Mouse (Mus musculus): ENCODE data around the gene Tmem208.
"Not testable (repeated sequence)": the region's sequence is repeated elsewhere in the genome, so short reads cannot be mapped to it uniquely, and the experiment has no call there.

The Tmem208 gene

DNA sequence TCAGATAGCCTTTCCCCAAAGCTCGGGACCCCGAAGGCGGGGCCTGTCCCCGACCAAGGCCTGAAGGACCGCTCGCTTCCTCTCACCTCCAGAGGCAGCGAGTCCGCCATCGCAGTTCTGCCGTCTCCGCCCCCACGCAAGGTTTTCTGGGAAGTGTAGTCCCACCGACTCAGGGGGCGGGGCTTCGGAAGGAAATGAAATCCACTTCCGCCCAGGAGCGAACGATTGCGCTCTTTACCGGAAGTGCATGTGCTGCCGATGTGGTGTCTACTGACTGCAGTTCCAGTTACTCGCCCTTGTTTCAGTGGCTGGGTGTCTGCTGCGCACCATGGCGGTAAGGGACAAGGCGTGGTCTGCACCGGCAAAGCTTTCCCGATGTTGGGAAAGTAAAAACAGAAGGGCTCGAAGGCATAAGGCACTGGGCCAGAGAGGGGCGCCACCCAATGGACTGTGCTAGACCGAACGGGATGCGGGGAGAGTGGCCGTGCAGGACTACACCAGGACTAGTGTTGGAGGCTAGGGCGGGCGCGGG lies at the start of gene Tmem208, which contains the start of gene Lrrc29:
Gene Tmem208, plus strand, starts transcription at position 214 of the 532 bp plus-strand sequence.
Gene Lrrc29, minus strand, starts transcription at position 138 of the 532 bp plus-strand sequence.
- peak; percentile 98 for DNase-seq

- peak in 1 of 2 experiments; percentile 50 for DNase-seq
These were observed 47.2 kb upstream of the Tmem208 start for GRCm38 (mm10) chr8:105278911-105279334.

DNA sequence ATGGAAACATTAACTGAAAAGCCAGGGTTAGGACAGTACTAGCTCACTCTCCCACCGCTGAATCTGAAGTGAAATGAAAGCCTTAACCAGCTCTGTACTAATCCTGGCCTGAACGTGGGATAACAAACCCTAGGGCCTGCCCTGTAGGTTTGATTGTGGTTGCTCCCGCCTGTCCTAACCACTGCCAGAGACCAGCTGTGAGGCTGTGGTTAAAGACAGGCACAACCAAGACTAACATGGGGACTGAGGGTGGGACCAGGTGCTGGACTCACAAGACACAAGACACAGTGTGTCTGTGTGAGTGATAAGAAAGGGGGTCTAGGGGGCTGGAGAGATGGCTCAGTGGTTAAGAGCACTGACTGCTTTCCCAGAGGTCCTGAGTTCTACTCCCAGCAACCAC lies 45.6 kb upstream of the Tmem208 start:
- DNase-seq, result no peak

GRCm38 (mm10) chr8:105281821-105282220 lies 44.3 kb upstream of the Tmem208 start:
- DNase-seq, result no peak

GRCm38 (mm10) chr8:105282239-105282638 lies 43.9 kb upstream of the Tmem208 start:
- no peak for DNase-seq

- no peak for DNase-seq
These were observed 43.1 kb upstream of the Tmem208 start for GRCm38 (mm10) chr8:105283074-105283473.

GRCm38 (mm10) chr8:105285514-105285913 lies 40.6 kb upstream of the Tmem208 start:
- DNase-seq, result no peak

DNA sequence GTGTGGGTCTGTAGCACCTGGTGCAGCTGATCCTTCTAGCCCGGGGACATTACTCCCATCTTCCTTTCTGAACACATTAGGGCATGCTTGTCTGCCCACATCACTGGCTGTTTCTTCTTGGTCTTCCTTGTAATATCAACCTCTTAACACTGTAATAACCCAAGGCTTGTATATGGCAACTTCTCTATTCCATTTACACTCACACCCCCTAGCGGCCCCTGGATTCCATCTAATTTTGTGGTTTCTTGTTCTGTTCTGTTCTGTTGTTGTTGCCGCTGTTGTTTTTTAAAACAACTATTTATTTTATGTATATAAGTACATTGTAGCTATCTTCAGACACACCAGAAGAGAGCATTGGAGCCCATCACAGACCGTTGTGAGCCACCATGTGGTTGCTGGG lies 39.2 kb upstream of the Tmem208 start:
- no peak for DNase-seq

DNA sequence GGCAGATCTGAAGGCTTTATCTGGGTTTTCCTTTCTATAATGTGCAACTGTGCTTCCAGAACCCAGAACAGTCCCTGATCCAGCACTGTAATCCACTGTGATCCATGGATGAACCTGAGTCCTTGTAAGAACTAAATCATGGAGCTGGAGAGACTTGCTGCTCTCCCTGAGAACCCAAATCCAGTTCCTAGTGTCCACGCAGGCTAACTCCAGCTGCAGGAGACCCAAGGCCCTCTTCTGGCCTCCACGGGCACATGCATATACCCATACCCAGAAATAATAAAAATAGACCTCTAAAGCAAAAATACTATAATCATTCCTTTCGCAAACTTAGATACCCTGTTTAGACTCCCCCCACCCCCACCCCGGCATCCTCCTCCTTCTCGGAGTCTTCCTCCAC lies 37.9 kb upstream of the Tmem208 start:
- DNase-seq, result no peak

- peak; percentile 96 to 97 for DNase-seq
These were observed 37.0 kb upstream of the Tmem208 start for GRCm38 (mm10) chr8:105288958-105289732.

DNA sequence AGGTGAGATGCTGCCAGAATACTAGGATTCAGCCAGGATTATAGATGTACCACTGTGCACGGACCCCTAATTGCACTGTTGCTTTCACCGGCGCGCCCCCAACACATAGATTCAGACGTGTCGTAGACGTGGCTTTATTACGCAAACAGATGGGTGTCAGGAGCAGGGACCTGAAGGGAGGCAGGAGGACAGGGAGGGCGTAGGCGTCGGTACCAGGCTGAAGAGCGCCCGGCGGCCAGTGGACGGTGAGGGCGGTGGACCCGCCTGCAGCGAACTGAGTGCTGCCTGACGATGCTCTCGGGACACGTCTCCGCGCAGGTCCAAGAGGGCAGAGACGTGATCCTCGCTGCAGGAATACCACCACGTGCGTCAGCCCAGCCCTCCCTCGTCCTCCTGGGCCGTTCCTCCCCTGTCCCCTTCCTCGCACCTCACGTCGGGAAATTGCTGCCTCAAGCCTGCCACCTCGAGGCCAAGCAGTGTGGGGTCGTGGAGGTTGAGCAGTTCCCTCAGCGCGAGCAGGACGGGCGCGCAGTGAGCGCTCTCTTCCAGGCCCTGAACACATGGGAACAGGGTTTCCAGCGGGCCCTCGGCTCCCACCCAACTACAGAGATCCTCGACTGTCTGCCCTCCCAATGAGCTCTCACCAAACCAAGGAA lies 36.2 kb upstream of the Tmem208 start, which contains the start of gene 4931428F04Rik:
Gene 4931428F04Rik, minus strand, starts transcription at position 60 of the 656 bp plus-strand sequence.
- peak; percentile 63 to 74 for DNase-seq

DNA sequence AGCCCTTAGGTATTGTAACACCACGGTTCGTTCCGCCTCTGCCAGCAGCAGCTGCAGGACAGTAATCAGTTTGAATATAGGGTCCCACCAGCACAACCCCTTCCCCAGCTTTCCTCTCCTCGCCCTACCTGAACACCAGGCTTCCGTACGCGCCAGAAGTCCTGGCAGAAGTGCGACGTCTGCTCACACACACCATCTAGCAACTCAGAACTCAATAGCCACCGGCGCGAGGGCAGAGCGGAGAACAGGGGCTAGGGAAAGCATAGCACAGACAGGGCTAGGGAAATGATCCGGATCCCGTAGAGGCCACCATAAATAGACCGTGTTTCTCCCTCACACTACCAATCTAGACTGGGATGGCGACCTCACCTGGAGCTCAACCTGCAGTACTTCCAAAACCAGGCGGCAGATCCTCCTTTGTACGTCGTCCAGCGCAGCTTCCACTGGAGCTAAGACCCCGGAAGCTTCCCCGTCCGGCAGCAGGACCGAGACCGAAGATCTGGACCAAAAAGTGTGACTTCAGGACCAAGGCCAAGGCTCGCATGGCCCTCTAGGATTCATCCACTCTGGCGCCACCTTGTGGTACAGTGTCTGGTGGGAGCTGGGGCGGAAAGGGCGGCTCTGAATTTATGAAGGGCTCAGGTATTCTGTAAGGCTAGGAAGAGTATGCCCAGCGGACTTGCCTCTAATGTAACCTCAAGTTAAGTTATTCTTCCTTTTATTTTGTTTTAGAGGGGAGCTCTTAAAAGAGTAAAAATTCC lies 35.4 kb upstream of the Tmem208 start:
- DNase-seq, result peak; percentile 83 to 88

- not testable (repeated sequence) for DNase-seq
These were observed 34.8 kb upstream of the Tmem208 start for GRCm38 (mm10) chr8:105291364-105291763.

DNA sequence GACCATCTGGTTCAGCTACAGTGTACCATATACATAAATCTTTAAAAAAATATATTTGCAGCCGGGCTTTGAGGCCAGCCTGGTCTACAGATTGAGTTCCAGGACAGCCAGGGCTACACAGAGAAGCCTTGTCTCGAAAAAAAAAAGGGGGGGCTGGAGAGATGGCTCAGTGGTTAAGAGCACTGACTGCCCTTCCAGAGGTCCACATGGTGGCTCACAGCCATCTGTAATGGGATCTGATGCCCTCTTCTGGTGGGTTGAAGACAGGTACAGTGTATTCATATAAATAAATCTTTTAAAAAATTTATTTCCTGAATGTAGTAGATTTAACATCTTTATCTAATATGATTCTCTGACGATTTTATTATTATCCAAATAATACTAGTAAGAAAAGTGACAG lies 34.4 kb upstream of the Tmem208 start:
- not testable (repeated sequence) for DNase-seq

- no peak for DNase-seq
These were observed 33.7 kb upstream of the Tmem208 start for GRCm38 (mm10) chr8:105292471-105292870.

DNA sequence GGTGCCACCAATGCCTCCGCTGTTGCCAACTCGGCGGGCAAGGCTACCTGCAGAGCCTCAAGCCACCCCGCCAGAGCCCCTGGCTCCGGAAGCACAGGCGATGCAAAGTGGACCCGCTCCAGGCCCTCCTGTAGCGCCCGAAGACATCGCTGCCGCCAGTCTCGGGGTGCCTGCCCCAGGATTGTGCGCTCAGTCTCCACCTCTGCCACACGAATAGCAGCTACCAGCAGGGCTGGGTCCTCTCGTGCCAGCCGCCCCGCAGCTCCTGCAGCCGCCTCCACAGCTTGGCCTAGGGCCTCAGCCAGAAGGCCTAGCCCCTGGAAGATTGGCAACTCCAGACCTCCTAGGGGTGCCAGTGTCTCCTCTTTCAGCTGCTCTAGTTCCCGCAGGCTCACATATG lies 32.7 kb upstream of the Tmem208 start:
- peak in 1 of 2 experiments; percentile 10 for DNase-seq

DNA sequence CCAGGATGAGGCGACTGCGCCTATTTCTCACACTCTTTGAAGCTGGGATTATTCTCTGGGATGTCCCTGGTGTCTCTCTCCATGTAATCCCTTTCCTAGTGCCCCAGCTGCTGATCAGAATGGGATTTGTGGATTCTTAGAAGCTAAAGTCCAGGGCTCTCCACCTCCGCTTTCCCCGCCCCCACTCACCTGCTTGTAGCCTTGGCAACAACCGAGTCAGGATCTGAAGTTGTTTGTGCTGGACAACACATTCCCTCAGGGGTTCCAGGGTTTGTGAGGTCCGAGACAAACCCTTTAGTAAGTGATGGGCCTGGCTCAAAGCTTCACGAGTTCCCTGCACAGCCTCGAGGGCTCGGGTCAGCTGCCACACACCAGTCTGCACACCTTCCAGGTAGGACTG lies 31.4 kb upstream of the Tmem208 start:
- DNase-seq, result no peak

- DNase-seq, result peak in 1 of 2 experiments; percentile 8
These were observed 30.9 kb upstream of the Tmem208 start for GRCm38 (mm10) chr8:105295256-105295655.

GRCm38 (mm10) chr8:105295895-105296573 lies 30.1 kb upstream of the Tmem208 start, which contains the start of gene Exoc3l:
Gene Exoc3l, minus strand, starts transcription at chr8:105296101.
- DNase-seq, result peak in 1 of 2 experiments; percentile 35

DNA sequence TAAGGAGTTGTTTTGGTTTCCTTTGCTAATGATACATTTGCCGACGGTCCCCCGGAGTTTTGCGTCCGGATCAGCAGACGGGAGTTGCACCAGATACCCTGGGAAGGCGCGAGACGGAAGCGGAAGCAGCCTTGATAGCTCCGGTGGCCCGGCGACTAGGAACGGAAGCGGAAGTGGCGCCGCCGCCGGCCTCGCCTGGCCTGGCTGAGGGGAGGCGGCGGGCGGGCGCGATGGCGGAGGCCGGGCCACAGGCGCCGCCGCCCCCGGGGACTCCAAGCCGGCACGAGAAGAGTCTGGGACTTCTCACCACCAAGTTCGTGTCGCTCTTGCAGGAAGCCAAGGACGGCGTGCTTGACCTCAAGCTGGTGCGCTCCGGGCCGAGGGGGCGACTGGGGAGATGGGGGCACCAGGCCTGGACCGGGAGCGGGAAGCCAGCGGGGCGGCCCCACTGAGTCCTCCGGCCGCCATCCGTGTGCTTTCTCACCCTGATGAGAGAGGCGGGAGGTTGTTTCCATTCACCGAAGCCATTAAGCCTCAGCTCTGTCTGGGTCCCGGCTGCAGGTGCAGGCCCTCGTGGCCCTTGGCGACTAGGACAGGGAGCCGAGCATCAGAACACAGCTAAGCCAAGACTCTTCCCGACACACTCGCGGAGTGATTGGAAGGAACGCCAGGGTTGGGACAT lies 28.5 kb upstream of the Tmem208 start, which contains the start of gene E2f4:
Gene E2f4, plus strand, starts transcription at position 153 of the 682 bp plus-strand sequence.
- DNase-seq, result peak; percentile 88 to 90
